8 mouse cellular contexts compared by ENCODE assay signal in the genomic region with DNA sequence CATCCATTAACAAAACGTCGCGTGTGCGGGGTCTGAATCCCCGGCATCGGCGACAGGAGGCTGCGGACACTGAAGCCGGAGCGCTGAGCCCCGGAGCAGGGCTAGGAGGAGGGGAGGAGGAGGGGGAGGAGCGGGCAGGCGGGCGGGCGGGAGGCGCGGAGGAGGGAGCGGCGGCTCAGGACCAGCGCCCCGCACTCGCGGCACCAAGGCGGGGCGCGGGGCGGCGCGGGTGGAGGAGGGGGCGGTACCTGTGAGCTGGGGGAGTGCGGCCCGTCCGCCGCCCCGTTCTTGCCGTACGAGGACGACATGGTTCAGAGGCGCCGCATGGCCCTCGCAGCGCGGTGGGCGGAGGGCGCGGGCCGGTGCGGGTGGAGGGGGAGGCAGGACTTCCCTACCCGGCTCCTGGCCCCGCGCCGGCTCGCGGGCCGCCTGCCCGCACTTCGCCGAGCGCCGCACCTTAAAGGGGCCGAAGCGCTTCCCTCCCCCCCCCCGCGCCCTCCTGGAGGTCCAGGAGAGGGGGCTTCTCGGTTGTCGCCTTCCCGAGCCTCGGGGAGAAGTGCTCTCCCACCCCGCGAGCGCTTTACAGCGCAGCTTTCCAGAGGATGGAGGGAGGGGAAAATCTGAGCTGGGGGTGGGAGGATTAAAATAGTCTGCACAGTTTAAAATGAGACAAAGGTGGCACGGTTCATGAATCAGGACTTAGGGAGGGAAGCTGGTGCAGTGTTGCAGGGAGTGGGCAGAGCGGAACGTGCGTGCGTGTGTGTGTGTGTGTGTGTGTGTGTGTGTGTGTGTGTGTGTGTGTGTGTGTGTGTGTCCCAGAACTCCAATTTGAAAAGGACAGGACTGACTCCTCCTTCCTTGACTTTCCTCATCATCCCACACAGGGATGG. TPM values are rescaled to one million over a fixed set of nuclear protein-coding genes. Genes with fewer than 3 reads are reported as not detected.
DNase-seq lines count a peak whose midpoint lies in the region; ATAC-seq and TF ChIP-seq lines count a peak whose summit lies in the region.

A gene (minus strand): TSS at position 809 of the 890 bp plus-strand sequence.

- DNase-seq in urinary bladder, adult 18-20 months (ENCODE audit: low spot score in 2 of 2), result peak; percentile 13 to 27
- DNase-seq in urinary bladder, postnatal 10 days (ENCODE audit: low spot score), result no peak
- DNase-seq in embryonic facial prominence, embryonic 10.5 days (ENCODE audit: low spot score), result peak; percentile 78
- DNase-seq in kidney, postnatal 0 days (ENCODE audit: low spot score), result peak; percentile 89
- DNase-seq in liver, adult 2 months (ENCODE audit: extremely low read depth, low read depth, low spot score), result no peak
- DNase-seq in midbrain, postnatal 0 days (ENCODE audit: low spot score), result peak; percentile 71

- no peaks in the 10 kb centered on the region for H3K36me3 ChIP-seq in embryonic facial prominence, embryonic 10.5 days (replicated peaks)
- no peaks in the 10 kb centered on the region for H3K36me3 ChIP-seq in heart, embryonic 13.5 days
- H3K36me3 ChIP-seq in kidney, postnatal 0 days (ENCODE audit: insufficient read depth, low read length), result no peaks in the 10 kb centered on the region
- H3K36me3 ChIP-seq in liver, adult 2 months (ENCODE audit: control insufficient read depth, insufficient read depth, low read length), result no peaks in the 10 kb centered on the region
- H3K36me3 ChIP-seq in midbrain, postnatal 0 days (ENCODE audit: insufficient read depth, low read length), result no peaks in the 10 kb centered on the region
- no peaks in the 10 kb centered on the region for H3K36me3 ChIP-seq in testis, adult 2 months (ENCODE audit: control insufficient read depth, insufficient read depth, low read length)

- H3K27ac ChIP-seq in embryonic facial prominence, embryonic 10.5 days (replicated peaks), result peak within 1 kb of the TSS; percentile 84
- H3K27ac ChIP-seq in heart, embryonic 13.5 days (replicated peaks), result no peak within 1 kb of the TSS
- H3K27ac ChIP-seq in kidney, postnatal 0 days, result peak within 1 kb of the TSS; percentile 62
- no peak within 1 kb of the TSS for H3K27ac ChIP-seq in liver, adult 2 months (replicated peaks; ENCODE audit: insufficient read depth, low read depth, low read length)
- peak within 1 kb of the TSS; percentile 59 for H3K27ac ChIP-seq in midbrain, postnatal 0 days (ENCODE audit: low read depth, low read length)
- no peak within 1 kb of the TSS for H3K27ac ChIP-seq in testis, adult 2 months (ENCODE audit: control insufficient read depth, insufficient read depth, low read depth, low read length)

- no peak for TF ChIP-seq CTCF in kidney, postnatal 0 days (IDR thresholded peaks at IDR 0.05; ENCODE audit: low read depth)
- no peak for TF ChIP-seq CTCF in liver, adult 2 months (IDR thresholded peaks at IDR 0.05; ENCODE audit: low read depth, low read length)
- TF ChIP-seq CTCF in midbrain, postnatal 0 days (IDR thresholded peaks at IDR 0.05), result no peak
- no peak for TF ChIP-seq CTCF in testis, adult 2 months (IDR thresholded peaks at IDR 0.05; ENCODE audit: control insufficient read depth, insufficient read depth, insufficient replicate concordance, low read depth, low read length)

- peaks cover 23% of the 10 kb centered on the region for H3K4me1 ChIP-seq in embryonic facial prominence, embryonic 10.5 days
- peaks cover 20% of the 10 kb centered on the region for H3K4me1 ChIP-seq in heart, embryonic 13.5 days
- 0 out of 2 replicates have a peak, but pooled peaks cover 6% of the 10 kb centered on the region for H3K4me1 ChIP-seq in kidney, postnatal 0 days (replicated peaks; ENCODE audit: insufficient read depth, low read length)
- peaks cover 10% of the 10 kb centered on the region for H3K4me1 ChIP-seq in liver, adult 2 months (ENCODE audit: control insufficient read depth, insufficient read depth, low read length)
- peaks cover 3% of the 10 kb centered on the region; the same call in 1 of the 2 replicates for H3K4me1 ChIP-seq in midbrain, postnatal 0 days (ENCODE audit: insufficient read depth, low read length)
- H3K4me1 ChIP-seq in testis, adult 2 months (ENCODE audit: control insufficient read depth, insufficient read depth, low read length), result peaks cover 10% of the 10 kb centered on the region

- H3K9ac ChIP-seq in heart, embryonic 13.5 days, result peak within 1 kb of the TSS; percentile 84
- peak within 1 kb of the TSS; percentile 66 for H3K9ac ChIP-seq in kidney, postnatal 0 days (ENCODE audit: low read depth, low read length)
- peak within 1 kb of the TSS; percentile 65 for H3K9ac ChIP-seq in liver, adult 2 months (ENCODE audit: low read depth, low read length)
- H3K9ac ChIP-seq in midbrain, postnatal 0 days (replicated peaks; ENCODE audit: low read length, poor library complexity, severe bottlenecking), result peak within 1 kb of the TSS; percentile 80

- no peaks in the 10 kb centered on the region for H3K9me3 ChIP-seq in embryonic facial prominence, embryonic 10.5 days
- H3K9me3 ChIP-seq in heart, embryonic 13.5 days, result no peaks in the 10 kb centered on the region
- no peaks in the 10 kb centered on the region for H3K9me3 ChIP-seq in kidney, postnatal 0 days (replicated peaks; ENCODE audit: low read length)
- no peaks in the 10 kb centered on the region for H3K9me3 ChIP-seq in midbrain, postnatal 0 days (ENCODE audit: low read length)

- H3K4me3 ChIP-seq in embryonic facial prominence, embryonic 10.5 days, result peak within 1 kb of the TSS; percentile 71
- H3K4me3 ChIP-seq in heart, embryonic 13.5 days, result peak within 1 kb of the TSS; percentile 79
- peak within 1 kb of the TSS; percentile 71 for H3K4me3 ChIP-seq in kidney, postnatal 0 days (replicated peaks; ENCODE audit: low read depth, low read length)
- peak within 1 kb of the TSS; percentile 70 for H3K4me3 ChIP-seq in liver, adult 2 months (ENCODE audit: insufficient read depth, low read depth, low read length)
- peak within 1 kb of the TSS; percentile 74 for H3K4me3 ChIP-seq in midbrain, postnatal 0 days (ENCODE audit: low read depth, low read length)
- H3K4me3 ChIP-seq in testis, adult 2 months (ENCODE audit: control insufficient read depth, low read depth, low read length), result peak within 1 kb of the TSS; percentile 75

- no peak for TF ChIP-seq POLR2A in liver, adult 2 months (IDR thresholded peaks at IDR 0.05; ENCODE audit: extremely low read depth, insufficient read depth, low read length)
- TF ChIP-seq POLR2A in testis, adult 2 months (IDR thresholded peaks at IDR 0.05; ENCODE audit: control insufficient read depth, low read depth, low read length), result no peak

- H3K79me2 ChIP-seq in liver, adult 2 months (ENCODE audit: control insufficient read depth, insufficient read depth, low read length), result no peaks in the 10 kb centered on the region

- peak; percentile 47; the same call in 1 of the 2 replicates for ATAC-seq in heart, embryonic 13.5 days (ENCODE audit: extremely low read depth, insufficient number of reproducible peaks, low FRiP score, low TSS enrichment)
- ATAC-seq in kidney, postnatal 0 days (replicated peaks; ENCODE audit: low FRiP score, low read depth), result peak; percentile 85
- peak; percentile 87 for ATAC-seq in midbrain, postnatal 0 days (ENCODE audit: low FRiP score)

- peak within 1 kb of the TSS; percentile 98 for H3K4me2 ChIP-seq in heart, embryonic 13.5 days
- H3K4me2 ChIP-seq in kidney, postnatal 0 days (ENCODE audit: low read length), result peak within 1 kb of the TSS; percentile 94
- peak within 1 kb of the TSS; percentile 84 for H3K4me2 ChIP-seq in midbrain, postnatal 0 days (ENCODE audit: low read depth, low read length, poor library complexity, severe bottlenecking)

- peaks cover 74% of the 10 kb centered on the region for H3K27me3 ChIP-seq in embryonic facial prominence, embryonic 10.5 days (replicated peaks; ENCODE audit: low read depth, poor library complexity, severe bottlenecking)
- peaks cover 40% of the 10 kb centered on the region for H3K27me3 ChIP-seq in heart, embryonic 13.5 days (replicated peaks)
- H3K27me3 ChIP-seq in kidney, postnatal 0 days (ENCODE audit: insufficient read depth, low read length), result peaks cover 4% of the 10 kb centered on the region; the same call in 1 of the 2 replicates
- H3K27me3 ChIP-seq in liver, adult 2 months (ENCODE audit: control insufficient read depth, insufficient read depth, low read length), result peaks cover 7% of the 10 kb centered on the region
- 0 out of 2 replicates have a peak, but pooled peaks cover 5% of the 10 kb centered on the region for H3K27me3 ChIP-seq in midbrain, postnatal 0 days (ENCODE audit: insufficient read depth, low read length)
- H3K27me3 ChIP-seq in testis, adult 2 months (ENCODE audit: control insufficient read depth, insufficient read depth, low read length), result no peaks in the 10 kb centered on the region

- WGBS in embryonic facial prominence, embryonic 10.5 days, result under 1% methylated on average over 77 of the region's 77 CpGs
- under 1% methylated on average over 62 of the region's 77 CpGs for WGBS in heart, embryonic 13.5 days
- WGBS in kidney, postnatal 0 days, result 0% methylated on average over 33 of the region's 77 CpGs
- 1% methylated on average over 61 of the region's 77 CpGs for WGBS in liver, adult 2 months
- WGBS in midbrain, postnatal 0 days, result 0% methylated on average over 35 of the region's 77 CpGs

RNA-seq across cellular contexts. Expression of the gene that starts here (rescaled TPM):
- polyA plus RNA-seq in embryonic facial prominence, embryonic 10.5 days (2016; fragmentation: Nextera tagmentation; extraction: Ambion mirVana), result 0.50 and 0.52 TPM in 2 replicates
- 0.34 and 0.41 TPM in 2 replicates for polyA plus RNA-seq in heart, embryonic 13.5 days (2015; fragmentation: Nextera tagmentation; extraction: Ambion mirVana)
- 1.4 and 2.0 TPM in 2 replicates for polyA plus RNA-seq in kidney, postnatal 0 days (2015; fragmentation: Nextera tagmentation; extraction: Ambion mirVana)
- 0.13 TPM in 1 of 2 replicates, not detected in the other for total RNA-seq in liver, adult 2 months (2014; rRNA removed)
- polyA plus RNA-seq in liver, adult 2 months (2012; rRNA removed), result 0.01 TPM in 1 of 2 replicates, not detected in the other
- total RNA-seq in midbrain, postnatal 0 days (2014; rRNA removed), result 12.5 and 15.7 TPM in 2 replicates
- 13.3 and 14.0 TPM in 2 replicates for polyA plus RNA-seq in midbrain, postnatal 0 days (2015; fragmentation: Nextera tagmentation; extraction: Ambion mirVana)
- polyA plus RNA-seq in testis, adult 2 months (2012; rRNA removed), result 0.68 and 0.97 TPM in 2 replicates

Comparison
In these comparisons a context has a peak if more than half of its experiments do, and no peak if none do; other contexts are left out.
1. RNA of the gene that starts here (total RNA-seq): 12.5 to 15.7 TPM in midbrain, postnatal 0 days; 0.13 TPM in liver, adult 2 months; every median in the first group is over 10 times any median in the second.
2. DNase-seq: peak in urinary bladder, adult 18-20 months (2 of 2), kidney, postnatal 0 days (single experiment) and midbrain, postnatal 0 days (single experiment); none in urinary bladder, postnatal 10 days (single experiment) and liver, adult 2 months (single experiment).
3. Peak in DNase-seq, H3K4me3 ChIP-seq and H3K27ac ChIP-seq in embryonic facial prominence, embryonic 10.5 days; RNA of the gene not detected or under 1 TPM.
4. Peak in ATAC-seq, H3K4me3 ChIP-seq, H3K9ac ChIP-seq and H3K4me2 ChIP-seq in heart, embryonic 13.5 days; RNA of the gene not detected or under 1 TPM.
5. H3K27ac ChIP-seq: peak in kidney, postnatal 0 days (single experiment) and midbrain, postnatal 0 days (single experiment); none in heart, embryonic 13.5 days (single experiment), liver, adult 2 months (single experiment) and testis, adult 2 months (single experiment).
6. Peak in every context shown above with its lines, with median percentiles within 50 percentile points of each other: H3K4me3 ChIP-seq, ATAC-seq, H3K4me2 ChIP-seq and H3K9ac ChIP-seq.